Mouse (Mus musculus) liver, postnatal 0 days (tissue): ENCODE measurements around the gene Rph3a. TPM values are rescaled to one million over a fixed set of nuclear protein-coding genes. Genes with fewer than 3 reads are reported as not detected.

ENCODE experiments used
- ATAC-seq: fragments of 200-750 bp; cut with Nextera tagmentation; 2 replicates; pipeline ENCODE4 v1.8.0; 2017; ENCODE audit warnings: mild to moderate bottlenecking, moderate library complexity
- DNase-seq: peaks from one replicate; pipeline ENCODE4 v3.0.0-alpha.2; 2016
- H3K27ac ChIP-seq: fragments of 300-500 bp; sonication (generic); 2 replicates; pipeline ENCODE4 v1.5.1; 2014; ENCODE audit warnings: antibody characterized with exemption, moderate library complexity, mild to moderate bottlenecking, low read depth
- H3K27me3 ChIP-seq: fragments of 300-500 bp; sonication (generic); 2 replicates; pipeline ENCODE4 v1.6.1; 2014; ENCODE audit warnings: low read length, control low read depth, mixed read lengths; ENCODE audit not compliant: insufficient read depth
- H3K36me3 ChIP-seq: fragments of 300-500 bp; sonication (generic); replicated peaks from 2 replicates; pipeline ENCODE4 v1.6.1; 2014; ENCODE audit warnings: mild to moderate bottlenecking, control low read depth, low read length, moderate library complexity, mixed read lengths; ENCODE audit not compliant: insufficient read depth
- H3K4me1 ChIP-seq: fragments of 300-500 bp; sonication (generic); 2 replicates; pipeline ENCODE4 v1.6.1; 2014; ENCODE audit warnings: antibody characterized with exemption, mild to moderate bottlenecking, control low read depth; ENCODE audit not compliant: insufficient read depth
- H3K4me2 ChIP-seq: fragments of 300-500 bp; sonication (generic); 2 replicates; pipeline ENCODE4 v1.6.1; 2014; ENCODE audit warnings: low read depth, mild to moderate bottlenecking, low read length, moderate library complexity, mixed read lengths
- H3K4me3 ChIP-seq: fragments of 300-500 bp; sonication (generic); 2 replicates; pipeline ENCODE4 v1.5.1; 2014; ENCODE audit warnings: low read depth, low read length
- H3K9ac ChIP-seq: fragments of 300-500 bp; sonication (generic); replicated peaks from 2 replicates; pipeline ENCODE4 v1.6.1; 2014; ENCODE audit warnings: mild to moderate bottlenecking, moderate library complexity
- H3K9me3 ChIP-seq: fragments of 300-500 bp; sonication (generic); 2 replicates; pipeline ENCODE4 v1.6.1; 2016; ENCODE audit warnings: mild to moderate bottlenecking, control low read depth, low read length, mixed read lengths
- CTCF ChIP-seq: sonication (generic); IDR thresholded peaks from 2 replicates; pipeline ENCODE4 v1.5.1; 2016; ENCODE audit warnings: antibody characterized with exemption, low read depth
- EP300 ChIP-seq: IDR thresholded peaks from 2 replicates; pipeline ENCODE4 v1.6.1; 2016; ENCODE audit warnings: antibody characterized with exemption, low read depth, mild to moderate bottlenecking
- WGBS: fragments of 180-500 bp; shearing (Covaris S2); extraction: QIAGEN DNeasy Blood & Tissue Kit; methylation state at CpG from one replicate; pipeline ENCODE4 v1.1.7; 2014; ENCODE audit not compliant: insufficient replicate concordance; 5-methylcytosine and 5-hydroxymethylcytosine counted together
- polyA plus RNA-seq: library from polyadenylated mRNA; unstranded; fragments of >200 nt; fragmentation: Nextera tagmentation; extraction: Ambion mirVana; gene quantifications from 2 replicates; pipeline ENCODE4 v1.2.1, GENCODE M21; 2015

Rph3a gene
- 0.02 and 0.06 TPM in 2 replicates for polyA plus RNA-seq

DNA sequence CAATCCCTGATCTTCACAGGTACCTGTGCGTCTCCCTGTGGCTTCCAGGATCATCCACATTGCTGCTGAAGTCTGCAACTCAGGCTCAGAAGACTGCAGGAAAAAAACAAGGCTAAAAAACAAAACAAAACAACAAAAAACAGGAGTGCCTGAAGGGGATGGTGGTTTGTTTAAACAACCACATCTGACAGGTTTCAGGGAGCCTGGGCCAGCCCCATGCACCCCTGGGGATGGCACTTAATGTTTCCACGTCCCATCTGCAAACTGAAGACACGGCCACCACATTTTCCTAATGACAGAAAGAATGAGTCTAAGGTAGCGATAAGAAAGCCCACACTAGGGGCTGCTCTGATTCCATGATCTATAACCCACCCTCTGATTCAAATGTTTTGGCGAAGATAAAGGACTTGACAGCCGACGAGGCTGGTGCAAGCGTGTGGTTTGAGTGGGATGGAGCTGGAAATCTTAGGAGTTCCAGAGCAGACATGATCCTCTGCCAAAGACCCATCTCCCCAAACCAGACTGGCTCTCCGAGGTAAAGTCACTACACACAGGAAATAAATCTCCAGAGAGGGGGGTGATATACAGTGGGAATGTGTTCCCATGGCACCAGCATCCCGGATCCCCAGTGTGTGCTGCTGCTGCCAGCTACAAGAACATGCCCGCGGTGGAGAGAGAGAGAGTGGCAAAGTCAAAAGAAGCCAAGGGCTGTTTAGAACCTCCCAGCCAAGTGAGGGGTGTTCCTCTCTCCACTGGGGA lies at the start of gene Rph3a:
Rph3a (minus strand) TSS at position 282 of the 759 bp plus-strand sequence.
- Histone ChIP-seq H3K4me2 (no peak within 1 kb of the TSS), H3K27me3 (peaks cover 12% of the 10 kb centered on the region; the same call in 1 of the 2 replicates), H3K36me3 (no peaks in the 10 kb centered on the region), H3K4me1 (no peaks in the 10 kb centered on the region), H3K27ac (no peak within 1 kb of the TSS), H3K9ac (no peak within 1 kb of the TSS), H3K9me3 (no peaks in the 10 kb centered on the region), H3K4me3 (no peak within 1 kb of the TSS)
- 61% methylated on average over 12 of the region's 12 CpGs for WGBS
- DNase-seq (no peak), ATAC-seq (no peak)
- TF ChIP-seq CTCF (no peak), EP300 (no peak)

DNA sequence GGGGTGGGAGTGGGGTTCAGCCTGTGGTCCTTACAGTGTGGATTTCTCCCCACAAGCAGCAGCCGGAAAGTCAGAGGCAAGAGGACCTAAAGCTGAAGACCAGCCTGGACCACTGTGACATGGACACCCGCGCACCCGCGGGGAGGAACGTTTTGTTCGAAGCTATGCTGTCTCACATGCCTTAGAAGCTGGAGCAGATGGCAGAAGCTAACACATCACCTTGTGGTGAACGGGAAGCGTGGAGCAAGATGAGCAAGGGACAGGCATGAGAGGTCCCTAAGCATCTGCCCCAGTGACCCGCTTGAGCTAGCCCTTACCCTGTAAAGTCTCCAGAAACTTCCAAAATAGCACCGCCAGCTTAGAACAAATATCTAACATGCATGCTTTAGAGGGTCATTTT lies 48.4 kb upstream of the Rph3a start:
- no peak for TF ChIP-seq CTCF
- TF ChIP-seq EP300, result no peak
- WGBS, result 81% methylated on average over 11 of the region's 11 CpGs
- no peak overlapping the region for H3K4me2 ChIP-seq
- ATAC-seq (no peak), DNase-seq (no peak)
- H3K9ac ChIP-seq, result no peak overlapping the region
- no peaks in the 10 kb centered on the region for H3K9me3 ChIP-seq
- no peak overlapping the region for H3K27ac ChIP-seq
- no peaks in the 10 kb centered on the region for H3K4me1 ChIP-seq
- no peaks in the 10 kb centered on the region for H3K36me3 ChIP-seq
- no peaks in the 10 kb centered on the region for H3K27me3 ChIP-seq
- no peak overlapping the region for H3K4me3 ChIP-seq

- no peaks in the 10 kb centered on the region for H3K36me3 ChIP-seq
- ATAC-seq (no peak), DNase-seq (no peak)
- no peak overlapping the region for H3K4me2 ChIP-seq
- 72% methylated on average over 9 of the region's 9 CpGs for WGBS
- no peak overlapping the region for H3K4me3 ChIP-seq
- no peak for TF ChIP-seq CTCF
- no peak for TF ChIP-seq EP300
- H3K9me3 ChIP-seq, result no peaks in the 10 kb centered on the region
- no peaks in the 10 kb centered on the region for H3K4me1 ChIP-seq
- H3K27me3 ChIP-seq, result no peaks in the 10 kb centered on the region
- no peak overlapping the region for H3K9ac ChIP-seq
- no peak overlapping the region for H3K27ac ChIP-seq
Measured at GRCm38 (mm10) chr5:121053886-121054285, 44.0 kb upstream of the Rph3a start.

GRCm38 (mm10) chr5:121041791-121042190 lies 31.9 kb upstream of the Rph3a start:
- Histone ChIP-seq H3K27me3 (no peaks in the 10 kb centered on the region), H3K36me3 (no peaks in the 10 kb centered on the region), H3K9ac (no peak overlapping the region), H3K27ac (no peak overlapping the region), H3K4me3 (no peak overlapping the region), H3K4me1 (no peaks in the 10 kb centered on the region), H3K4me2 (no peak overlapping the region), H3K9me3 (no peaks in the 10 kb centered on the region)
- no peak for ATAC-seq
- no peak for DNase-seq
- TF ChIP-seq EP300 (no peak), CTCF (no peak)
- 56% methylated on average over 9 of the region's 9 CpGs for WGBS

DNA sequence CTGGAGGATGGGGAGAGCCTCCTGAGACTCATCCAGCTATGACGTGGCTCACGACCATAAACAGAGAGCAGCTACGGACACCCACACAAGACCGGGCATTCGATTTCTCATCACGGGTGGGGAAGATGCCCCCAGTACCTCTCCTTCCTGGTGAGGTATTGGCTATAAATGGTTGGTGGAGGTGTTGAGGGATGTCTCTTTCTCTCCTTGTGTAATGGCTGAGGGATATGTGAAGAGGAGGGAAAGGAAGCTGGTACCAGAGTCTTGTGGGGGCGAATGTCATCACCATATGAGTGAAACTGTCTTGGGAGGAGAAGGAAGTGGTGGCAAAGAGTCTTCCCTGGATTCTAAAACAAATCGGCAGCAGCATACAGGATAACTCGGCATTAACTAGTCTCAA lies 29.6 kb upstream of the Rph3a start:
- 75% methylated on average over 9 of the region's 9 CpGs for WGBS
- Histone ChIP-seq H3K36me3 (no peaks in the 10 kb centered on the region), H3K4me3 (no peak overlapping the region), H3K9ac (no peak overlapping the region), H3K4me2 (no peak overlapping the region), H3K27me3 (no peaks in the 10 kb centered on the region), H3K9me3 (no peaks in the 10 kb centered on the region), H3K4me1 (no peaks in the 10 kb centered on the region), H3K27ac (no peak overlapping the region)
- DNase-seq, result no peak
- no peak for TF ChIP-seq EP300
- TF ChIP-seq CTCF, result no peak
- ATAC-seq, result no peak

DNA sequence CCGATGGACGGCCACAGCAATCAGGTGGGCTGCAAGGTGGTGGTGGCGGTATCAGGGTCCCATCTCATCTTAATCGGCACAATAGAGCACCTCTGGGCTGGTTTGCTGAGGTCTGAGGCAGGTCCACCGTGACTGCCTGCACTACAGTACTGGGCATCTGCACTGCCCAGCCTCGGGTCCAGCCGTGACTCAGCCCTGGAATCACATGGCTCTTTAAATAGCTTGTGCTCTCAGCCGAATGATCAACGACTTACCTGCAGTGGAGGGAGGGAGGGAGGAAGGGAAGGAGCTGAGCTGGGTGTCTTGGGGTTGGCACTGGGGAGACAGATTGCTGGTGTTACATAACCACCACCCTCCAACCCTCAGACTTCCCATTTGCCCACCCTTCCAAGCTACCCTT lies 20.3 kb upstream of the Rph3a start:
- no peaks in the 10 kb centered on the region for H3K4me1 ChIP-seq
- ATAC-seq, result no peak
- H3K9ac ChIP-seq, result no peak overlapping the region
- WGBS, result 63% methylated on average over 9 of the region's 9 CpGs
- no peak overlapping the region for H3K27ac ChIP-seq
- H3K4me3 ChIP-seq, result no peak overlapping the region
- no peaks in the 10 kb centered on the region for H3K9me3 ChIP-seq
- no peaks in the 10 kb centered on the region for H3K27me3 ChIP-seq
- H3K36me3 ChIP-seq, result no peaks in the 10 kb centered on the region
- no peak overlapping the region for H3K4me2 ChIP-seq
- TF ChIP-seq EP300 (no peak), CTCF (no peak)
- no peak for DNase-seq

DNA sequence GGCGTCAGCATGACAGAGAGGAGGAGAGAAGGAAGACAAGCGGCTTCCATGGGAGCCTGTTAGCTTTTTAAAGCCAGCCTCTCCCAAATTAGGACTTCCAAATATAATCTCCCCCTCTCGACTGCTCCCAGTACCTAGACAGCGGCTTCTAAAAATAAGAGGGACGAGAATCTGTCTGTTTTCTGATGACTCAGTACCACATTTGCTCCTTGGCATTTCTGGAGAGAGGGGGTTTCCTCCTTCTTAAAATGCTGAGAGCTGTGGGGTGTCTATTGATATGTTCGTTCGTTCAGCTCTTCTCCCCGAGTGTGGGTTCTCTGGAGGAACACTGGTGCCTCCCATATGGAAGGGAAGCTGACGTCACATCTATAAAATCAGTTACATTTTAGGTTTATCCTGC lies 9.6 kb upstream of the Rph3a start:
- no peak for ATAC-seq
- WGBS, result 66% methylated on average over 9 of the region's 9 CpGs
- H3K4me1 ChIP-seq, result no peaks in the 10 kb centered on the region

More for the DNA sequence above, 9.6 kb upstream of the Rph3a start:
- TF ChIP-seq CTCF (no peak), EP300 (no peak)
- Histone ChIP-seq H3K36me3 (no peaks in the 10 kb centered on the region), H3K27me3 (no peaks in the 10 kb centered on the region), H3K9me3 (no peaks in the 10 kb centered on the region), H3K4me2 (no peak overlapping the region), H3K9ac (no peak overlapping the region), H3K4me3 (no peak overlapping the region), H3K27ac (no peak overlapping the region)
- no peak for DNase-seq
